Mouse (Mus musculus): ENCODE data around the gene Atat1. TPM values are rescaled to one million over a fixed set of nuclear protein-coding genes. Genes with fewer than 3 reads are reported as not detected.
A peak's percentile ranks its signal among the peaks of the same experiment; 100 is the strongest.

Gene Atat1
- total RNA-seq, 2 experiments from 2014 or later = 82.6 to 87.1 TPM

- peak; percentile 90 to 96 for DNase-seq (ENCODE audit: low spot score in 2 of 2)
These were observed 30.4 kb downstream of the Atat1 start, which contains the start of gene Dhx16 for GRCm38 (mm10) chr17:35879245-35880057. Dhx16 (plus strand) TSS chr17:35879819.

- no peak for DNase-seq (ENCODE audit: low spot score in 2 of 2)
These were observed 35.2 kb downstream of the Atat1 start for GRCm38 (mm10) chr17:35874721-35875120.

GRCm38 (mm10) chr17:35873774-35874519 lies 35.9 kb downstream of the Atat1 start:
- peak; percentile 84 to 86 for DNase-seq (ENCODE audit: low spot score in 2 of 2)

GRCm38 (mm10) chr17:35870884-35871696 lies 38.8 kb downstream of the Atat1 start:
- no peak for DNase-seq (ENCODE audit: low spot score in 2 of 2)

GRCm38 (mm10) chr17:35870151-35870883 lies 39.6 kb downstream of the Atat1 start:
- peak in 1 of 2 experiments; percentile 52 for DNase-seq (ENCODE audit: low spot score in 2 of 2)

GRCm38 (mm10) chr17:35869346-35870067 lies 40.4 kb downstream of the Atat1 start:
- DNase-seq (ENCODE audit: low spot score in 2 of 2) = peak in 1 of 2 experiments; percentile 39

GRCm38 (mm10) chr17:35868961-35869345 lies 40.9 kb downstream of the Atat1 start:
- DNase-seq (ENCODE audit: low spot score in 2 of 2) = no peak

- DNase-seq (ENCODE audit: low spot score in 2 of 2) = no peak
These were observed 41.6 kb downstream of the Atat1 start for GRCm38 (mm10) chr17:35868165-35868820.

- DNase-seq (ENCODE audit: low spot score in 2 of 2) = no peak
These were observed 42.7 kb downstream of the Atat1 start for GRCm38 (mm10) chr17:35866911-35867890.

GRCm38 (mm10) chr17:35866281-35866831 lies 43.5 kb downstream of the Atat1 start:
- peak in 1 of 2 experiments; percentile 39 for DNase-seq (ENCODE audit: low spot score in 2 of 2)

GRCm38 (mm10) chr17:35865481-35866280 lies 44.2 kb downstream of the Atat1 start, which contains the start of gene Ppp1r18:
Ppp1r18 (plus strand) TSS chr17:35865593.
- peak in 1 of 2 experiments; percentile 41 for DNase-seq (ENCODE audit: low spot score in 2 of 2)

- DNase-seq (ENCODE audit: low spot score in 2 of 2) = no peak
These were observed 45.0 kb downstream of the Atat1 start for GRCm38 (mm10) chr17:35864832-35865353.

- peak; percentile 89 to 92 for DNase-seq (ENCODE audit: low spot score in 2 of 2)
These were observed 48.5 kb downstream of the Atat1 start, which contains the start of gene Nrm for GRCm38 (mm10) chr17:35861198-35861857. Nrm (plus strand) TSS chr17:35861318.

GRCm38 (mm10) chr17:35860831-35861197 lies 49.1 kb downstream of the Atat1 start:
- no peak for DNase-seq (ENCODE audit: low spot score in 2 of 2)

GRCm38 (mm10) chr17:35859835-35860234 lies 50.0 kb downstream of the Atat1 start:
- DNase-seq (ENCODE audit: low spot score in 2 of 2) = no peak

GRCm38 (mm10) chr17:35859371-35859770 lies 50.5 kb downstream of the Atat1 start:
- DNase-seq (ENCODE audit: low spot score in 2 of 2) = no peak

Measured in layer of hippocampus, postnatal 14 days (tissue).